In the genomic region with DNA sequence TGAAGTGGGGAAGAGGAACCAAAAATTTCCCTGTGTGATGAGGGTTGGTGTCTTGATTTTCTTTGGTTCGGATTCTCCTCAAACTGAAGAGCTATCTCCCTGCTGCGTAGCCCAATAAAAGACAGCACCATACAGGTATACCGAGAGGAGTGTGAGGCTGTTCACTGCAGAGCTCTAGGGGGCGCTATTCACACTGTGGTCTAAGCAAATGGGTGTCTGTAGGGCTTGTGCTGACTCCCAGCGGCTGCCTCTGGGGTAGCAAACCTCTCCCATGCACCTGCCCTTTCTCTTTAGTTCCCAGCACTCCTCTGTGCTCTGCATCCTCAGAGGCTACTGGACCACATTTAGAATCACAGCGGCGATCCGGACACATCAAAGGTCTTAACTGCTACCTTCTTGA, we compare ENCODE assay signal across 21 mouse cellular contexts. TPM values are rescaled to one million over a fixed set of nuclear protein-coding genes. Genes with fewer than 3 reads are reported as not detected.
A peak's percentile ranks its signal among the peaks of the same experiment; 100 is the strongest.
DNase-seq lines count a peak whose midpoint lies in the region; ATAC-seq and TF ChIP-seq lines count a peak whose summit lies in the region.
"Had no signal": no experiment of that assay in that cellular context is flagged by ENCODE, and none has a peak within 500 bp of the region (broad histone marks: within the 10 kb centered on the region; RNA-seq: fewer than 3 reads in every experiment).

No protein-coding gene starts in this region.

- WGBS in forebrain, embryonic 11.5 days, result 62% methylated on average over 8 of the region's 8 CpGs
- WGBS in forebrain, embryonic 14.5 days, result 65% methylated on average over 8 of the region's 8 CpGs
- WGBS in liver, adult 2 months, result 68% methylated on average over 8 of the region's 8 CpGs
- WGBS in liver, embryonic 12.5 days (ENCODE audit: insufficient replicate concordance), result 63% methylated on average over 8 of the region's 8 CpGs
- 71% methylated on average over 8 of the region's 8 CpGs for WGBS in small intestine, adult 2 months
- 58% methylated on average over 8 of the region's 8 CpGs for WGBS in midbrain, embryonic 16.5 days

- TF ChIP-seq CTCF in liver, adult 2 months (IDR thresholded peaks at IDR 0.05; ENCODE audit: low read depth, low read length), result 0 out of 2 replicates have a peak, but pooled peaks have one; percentile 1
- peak; percentile 6; the same call in 1 of the 2 replicates for TF ChIP-seq CTCF in small intestine, adult 2 months (IDR thresholded peaks at IDR 0.05; ENCODE audit: extremely low read depth, insufficient read length, insufficient replicate concordance, low read depth, low read length)

- no peak overlapping the region for H3K27ac ChIP-seq in forebrain, embryonic 11.5 days (ENCODE audit: low read depth, low read length)
- no peak overlapping the region for H3K27ac ChIP-seq in forebrain, embryonic 14.5 days (ENCODE audit: low read depth, low read length)
- H3K27ac ChIP-seq in liver, adult 2 months (replicated peaks; ENCODE audit: insufficient read depth, low read depth, low read length), result no peak overlapping the region
- no peak overlapping the region for H3K27ac ChIP-seq in liver, embryonic 12.5 days
- H3K27ac ChIP-seq in ES-E14 (ENCODE audit: insufficient read depth, low read depth, low read length, poor library complexity, severe bottlenecking), result no peak overlapping the region
- H3K27ac ChIP-seq in small intestine, adult 2 months (ENCODE audit: insufficient read depth, low read depth, low read length), result no peak overlapping the region
- H3K27ac ChIP-seq in midbrain, embryonic 16.5 days (ENCODE audit: low read length), result no peak overlapping the region
- H3K27ac ChIP-seq: embryonic facial prominence, embryonic 13.5 days; heart, embryonic 10.5 days; hindbrain, embryonic 12.5 days; intestine, embryonic 15.5 days; liver, embryonic 13.5 days; midbrain, embryonic 15.5 days had no signal

- in situ Hi-C loops in ES-E14 (cut with MboI; ENCODE audit: low sequenced_read_pairs in 2 of 2, unreplicated experiment in 2 of 2), result loop anchor here in 1 of 2 experiments (25.0 kb wide), 1 partner anchor 586 kb away; no protein-coding TSS in a partner anchor

- no peak overlapping the region for H3K9ac ChIP-seq in forebrain, embryonic 11.5 days (ENCODE audit: low read length)
- H3K9ac ChIP-seq in forebrain, embryonic 14.5 days (ENCODE audit: low read length), result no peak overlapping the region
- H3K9ac ChIP-seq in liver, adult 2 months (ENCODE audit: low read depth, low read length), result no peak overlapping the region
- H3K9ac ChIP-seq in liver, embryonic 12.5 days, result no peak overlapping the region
- no peak overlapping the region for H3K9ac ChIP-seq in ES-E14 (ENCODE audit: insufficient read depth, low read depth, low read length, poor library complexity, severe bottlenecking)
- H3K9ac ChIP-seq in midbrain, embryonic 16.5 days (ENCODE audit: low read depth, low read length), result no peak overlapping the region
- H3K9ac ChIP-seq: embryonic facial prominence, embryonic 13.5 days; hindbrain, embryonic 12.5 days; intestine, embryonic 15.5 days; liver, embryonic 13.5 days; midbrain, embryonic 15.5 days had no signal

- H3K27me3 ChIP-seq in forebrain, embryonic 11.5 days (ENCODE audit: control insufficient read depth, insufficient read depth, low read length), result no peaks in the 10 kb centered on the region
- H3K27me3 ChIP-seq in forebrain, embryonic 14.5 days (replicated peaks; ENCODE audit: control insufficient read depth, insufficient read depth, low read length), result no peaks in the 10 kb centered on the region
- H3K27me3 ChIP-seq in liver, adult 2 months (ENCODE audit: control insufficient read depth, insufficient read depth, low read length), result no peaks in the 10 kb centered on the region
- 0 out of 2 replicates have a peak, but pooled peaks cover under 1% of the 10 kb centered on the region for H3K27me3 ChIP-seq in liver, embryonic 12.5 days (replicated peaks)
- no peaks in the 10 kb centered on the region for H3K27me3 ChIP-seq in small intestine, adult 2 months (ENCODE audit: control insufficient read depth, insufficient read depth, low read length)
- H3K27me3 ChIP-seq in midbrain, embryonic 16.5 days (ENCODE audit: control insufficient read depth, insufficient read depth, low read depth, low read length), result no peaks in the 10 kb centered on the region
- H3K27me3 ChIP-seq: embryonic facial prominence, embryonic 13.5 days; hindbrain, embryonic 12.5 days; intestine, embryonic 15.5 days; midbrain, embryonic 15.5 days had no signal

- H3K9me3 ChIP-seq in forebrain, embryonic 11.5 days (ENCODE audit: control insufficient read depth, low read length), result no peaks in the 10 kb centered on the region
- no peaks in the 10 kb centered on the region for H3K9me3 ChIP-seq in forebrain, embryonic 14.5 days (replicated peaks; ENCODE audit: control insufficient read depth, low read length)
- H3K9me3 ChIP-seq in liver, embryonic 12.5 days (replicated peaks), result no peaks in the 10 kb centered on the region
- H3K9me3 ChIP-seq in ES-E14 (ENCODE audit: control insufficient read depth, insufficient read depth, low read depth, low read length), result no peaks in the 10 kb centered on the region
- H3K9me3 ChIP-seq in midbrain, embryonic 16.5 days (replicated peaks; ENCODE audit: control insufficient read depth, low read length, poor library complexity, severe bottlenecking), result no peaks in the 10 kb centered on the region
- H3K9me3 ChIP-seq: embryonic facial prominence, embryonic 13.5 days; heart, embryonic 10.5 days; hindbrain, embryonic 12.5 days; intestine, embryonic 15.5 days; liver, embryonic 13.5 days; midbrain, embryonic 15.5 days had no signal

- H3K36me3 ChIP-seq in forebrain, embryonic 11.5 days (ENCODE audit: control insufficient read depth, insufficient read depth, low read length), result no peaks in the 10 kb centered on the region
- H3K36me3 ChIP-seq in forebrain, embryonic 14.5 days (ENCODE audit: control insufficient read depth, insufficient read depth, low read length), result no peaks in the 10 kb centered on the region
- no peaks in the 10 kb centered on the region for H3K36me3 ChIP-seq in liver, adult 2 months (ENCODE audit: control insufficient read depth, insufficient read depth, low read length)
- H3K36me3 ChIP-seq in liver, embryonic 12.5 days, result no peaks in the 10 kb centered on the region
- no peaks in the 10 kb centered on the region for H3K36me3 ChIP-seq in ES-E14 (ENCODE audit: control insufficient read depth, insufficient read depth, low read length, poor library complexity, severe bottlenecking)
- no peaks in the 10 kb centered on the region for H3K36me3 ChIP-seq in small intestine, adult 2 months (ENCODE audit: control insufficient read depth, insufficient read depth, low read length)
- no peaks in the 10 kb centered on the region for H3K36me3 ChIP-seq in midbrain, embryonic 16.5 days (ENCODE audit: control insufficient read depth, insufficient read depth, low read length)
- H3K36me3 ChIP-seq: embryonic facial prominence, embryonic 13.5 days; heart, embryonic 10.5 days; hindbrain, embryonic 12.5 days; intestine, embryonic 15.5 days; liver, embryonic 13.5 days; midbrain, embryonic 15.5 days had no signal

- TF ChIP-seq POLR2A in liver, adult 2 months (IDR thresholded peaks at IDR 0.05; ENCODE audit: extremely low read depth, insufficient read depth, low read length), result no peak
- no peak for TF ChIP-seq POLR2A in small intestine, adult 2 months (IDR thresholded peaks at IDR 0.05; ENCODE audit: low read depth, low read length)

- H3K4me1 ChIP-seq in forebrain, embryonic 11.5 days (replicated peaks; ENCODE audit: control insufficient read depth, insufficient read depth, low read length), result no peaks in the 10 kb centered on the region
- no peaks in the 10 kb centered on the region for H3K4me1 ChIP-seq in forebrain, embryonic 14.5 days (ENCODE audit: control insufficient read depth, insufficient read depth, low read length)
- no peaks in the 10 kb centered on the region for H3K4me1 ChIP-seq in liver, adult 2 months (ENCODE audit: control insufficient read depth, insufficient read depth, low read length)
- no peaks in the 10 kb centered on the region for H3K4me1 ChIP-seq in liver, embryonic 12.5 days
- peaks cover 2 to 7% of the 10 kb centered on the region in 2 experiments; a peak in 1 of 4 replicates for H3K4me1 ChIP-seq in ES-E14 (ENCODE audit: control insufficient read depth in 2 of 2, insufficient read depth in 2 of 2, low read length in 2 of 2, poor library complexity in 1 of 2)
- peaks cover 1% of the 10 kb centered on the region; the same call in 1 of the 2 replicates for H3K4me1 ChIP-seq in small intestine, adult 2 months (ENCODE audit: control insufficient read depth, insufficient read depth, insufficient read length, low read length)
- H3K4me1 ChIP-seq in midbrain, embryonic 16.5 days (ENCODE audit: control insufficient read depth, insufficient read depth, low read length), result no peaks in the 10 kb centered on the region
- H3K4me1 ChIP-seq: hindbrain, embryonic 12.5 days; liver, embryonic 13.5 days; midbrain, embryonic 15.5 days had no signal

- no peak overlapping the region for H3K4me3 ChIP-seq in forebrain, embryonic 11.5 days (ENCODE audit: low read depth, low read length)
- no peak overlapping the region for H3K4me3 ChIP-seq in forebrain, embryonic 14.5 days (ENCODE audit: low read depth, low read length)
- H3K4me3 ChIP-seq in liver, adult 2 months (ENCODE audit: insufficient read depth, low read depth, low read length), result no peak overlapping the region
- no peak overlapping the region for H3K4me3 ChIP-seq in liver, embryonic 12.5 days
- H3K4me3 ChIP-seq in ES-E14 (ENCODE audit: insufficient read depth in 1 of 2, low read depth in 1 of 2, low read length in 2 of 2, poor library complexity in 1 of 2, severe bottlenecking in 1 of 2), result no peak overlapping the region
- no peak overlapping the region for H3K4me3 ChIP-seq in small intestine, adult 2 months (ENCODE audit: low read depth, low read length)
- H3K4me3 ChIP-seq in midbrain, embryonic 16.5 days (ENCODE audit: low read depth, low read length), result no peak overlapping the region
- H3K4me3 ChIP-seq: embryonic facial prominence, embryonic 13.5 days; heart, embryonic 10.5 days; hindbrain, embryonic 12.5 days; intestine, embryonic 15.5 days; liver, embryonic 13.5 days; midbrain, embryonic 15.5 days had no signal

- no peak overlapping the region for H3K4me2 ChIP-seq in forebrain, embryonic 11.5 days (ENCODE audit: low read depth, low read length, severe bottlenecking)
- no peak overlapping the region for H3K4me2 ChIP-seq in forebrain, embryonic 14.5 days (ENCODE audit: low read length)
- no peak overlapping the region for H3K4me2 ChIP-seq in liver, embryonic 12.5 days
- H3K4me2 ChIP-seq in midbrain, embryonic 16.5 days (ENCODE audit: low read length), result no peak overlapping the region
- H3K4me2 ChIP-seq: embryonic facial prominence, embryonic 13.5 days; hindbrain, embryonic 12.5 days; intestine, embryonic 15.5 days; liver, embryonic 13.5 days; midbrain, embryonic 15.5 days had no signal

- H3K79me2 ChIP-seq in liver, adult 2 months (ENCODE audit: control insufficient read depth, insufficient read depth, low read length), result no peaks in the 10 kb centered on the region

- no peak for ATAC-seq in forebrain, embryonic 11.5 days (replicated peaks; ENCODE audit: low FRiP score)
- no peak for ATAC-seq in forebrain, embryonic 14.5 days
- ATAC-seq in liver, embryonic 12.5 days, result no peak
- no peak for ATAC-seq in midbrain, embryonic 16.5 days
- ATAC-seq: intestine, embryonic 15.5 days; midbrain, embryonic 15.5 days had no signal

- DNase-seq in forebrain, embryonic 11.5 days (ENCODE audit: low spot score), result peak; percentile 43
- no peak for DNase-seq in forebrain, embryonic 14.5 days (ENCODE audit: low spot score)
- no peak for DNase-seq in liver, adult 2 months (ENCODE audit: extremely low read depth, low read depth, low spot score)
- peak; percentile 77 for DNase-seq in ES-E14 (ENCODE audit: low read depth, low spot score)
- DNase-seq in urinary bladder, adult 2 months (ENCODE audit: low spot score), result no peak
- DNase-seq: adrenal gland, adult 8-10 months; cerebellum, adult 11 months; gastrocnemius, postnatal 25 days; heart, postnatal 10 days; kidney, postnatal 25 days; left cerebral cortex, postnatal 4 days; liver, embryonic 13.5 days; thymus, postnatal 4 days had no signal

RNA-seq across cellular contexts. Expression of a gene that starts 41.2 kb away (rescaled TPM):
- 11.3 and 12.3 TPM in 2 replicates for polyA plus RNA-seq in forebrain, embryonic 11.5 days (2014; fragmentation: Nextera tagmentation; extraction: Ambion mirVana)
- polyA plus RNA-seq in forebrain, embryonic 14.5 days (2014; fragmentation: Nextera tagmentation; extraction: Ambion mirVana), result 8.3 and 9.8 TPM in 2 replicates
- total RNA-seq in liver, adult 2 months (2014; rRNA removed), result 3.5 and 4.4 TPM in 2 replicates
- polyA plus RNA-seq in liver, adult 2 months (2012; rRNA removed), result 4.3 and 5.1 TPM in 2 replicates
- 4.6 and 5.1 TPM in 2 replicates for polyA plus RNA-seq in liver, embryonic 12.5 days (2016; fragmentation: Nextera tagmentation; extraction: Ambion mirVana)
- 40.1 and 40.2 TPM in 2 replicates for total RNA-seq in ES-E14 (2012; rRNA removed)
- 12.6 and 19.4 TPM in 2 replicates for polyA plus RNA-seq in small intestine, adult 2 months (2012; rRNA removed)
- polyA plus RNA-seq in midbrain, embryonic 16.5 days (2015; fragmentation: Nextera tagmentation; extraction: Ambion mirVana), result 9.2 and 11.4 TPM in 2 replicates
- polyA plus RNA-seq in urinary bladder, adult 2 months (2012; rRNA removed), result 7.3 and 11.4 TPM in 2 replicates

Comparison
In these comparisons a context has a peak if more than half of its experiments do, and no peak if none do; other contexts are left out.
1. DNase-seq: peak in forebrain, embryonic 11.5 days (single experiment) and ES-E14 (single experiment); none in forebrain, embryonic 14.5 days (single experiment), liver, adult 2 months (single experiment) and urinary bladder, adult 2 months (single experiment).